Mouse (Mus musculus) MEL (cell line): ENCODE measurements around the gene Pstk. TPM values are rescaled to one million over a fixed set of nuclear protein-coding genes. Genes with fewer than 3 reads are reported as not detected.

Experiments
- DNase-seq: peaks from one replicate; pipeline ENCODE4 v3.0.0; 2011; ENCODE audit warnings: low read depth, low spot score
- H3K27ac ChIP-seq: 2 replicates; pipeline ENCODE4 v1.5.1; 2012; ENCODE audit warnings: low read depth, mild to moderate bottlenecking, control low read depth, low read length, moderate library complexity; ENCODE audit not compliant: control insufficient read depth
- H3K27me3 ChIP-seq, 2 experiments: fragments of 150-350 bp in 1 of 2; sonication (generic) in 1 of 2; 2 replicates each; pipeline ENCODE4 v1.6.1; 2012; ENCODE audit warnings: low read length in 2 of 2, mild to moderate bottlenecking in 2 of 2, improper control_type of control experiment in 1 of 2, moderate library complexity in 1 of 2; ENCODE audit not compliant: insufficient read depth in 2 of 2, control insufficient read depth in 1 of 2
- H3K36me3 ChIP-seq, 2 experiments: 2 replicates each; pipeline ENCODE4 v1.6.1; 2012 to 2014; ENCODE audit warnings: low read length in 2 of 2, improper control_type of control experiment in 1 of 2, inconsistent platforms in 1 of 2, mild to moderate bottlenecking in 1 of 2; ENCODE audit not compliant: insufficient read depth in 2 of 2, control insufficient read depth in 1 of 2
- H3K4me1 ChIP-seq, 2 experiments: fragments of 150-350 bp in 1 of 2; sonication (generic) in 1 of 2; 2 replicates each; pipeline ENCODE4 v1.6.1; 2012; ENCODE audit warnings: low read length in 2 of 2, improper control_type of control experiment in 1 of 2, mild to moderate bottlenecking in 1 of 2; ENCODE audit not compliant: insufficient read depth in 2 of 2, control insufficient read depth in 1 of 2
- H3K4me3 ChIP-seq, 2 experiments: fragments of 150-350 bp in 1 of 2; sonication (generic) in 1 of 2; 2 replicates each; pipeline ENCODE4 v1.5.1; 2012; ENCODE audit warnings: low read depth in 2 of 2, low read length in 2 of 2, mild to moderate bottlenecking in 2 of 2, moderate library complexity in 2 of 2, control low read depth in 1 of 2, improper control_type of control experiment in 1 of 2; ENCODE audit not compliant: control insufficient read depth in 1 of 2, insufficient read depth in 1 of 2
- H3K79me2 ChIP-seq: 2 replicates; pipeline ENCODE4 v1.6.1; 2012; ENCODE audit warnings: mild to moderate bottlenecking, low read length, moderate library complexity; ENCODE audit not compliant: control insufficient read depth, poor library complexity, insufficient read depth
- H3K9ac ChIP-seq: 2 replicates; pipeline ENCODE4 v1.6.1; 2012; ENCODE audit warnings: low read depth, mild to moderate bottlenecking, control low read depth, low read length, moderate library complexity; ENCODE audit not compliant: control insufficient read depth, poor library complexity, severe bottlenecking
- H3K9me3 ChIP-seq: fragments of 150-350 bp; sonication (generic); replicated peaks from 2 replicates; pipeline ENCODE4 v1.6.1; 2012; ENCODE audit warnings: mild to moderate bottlenecking, low read length, improper control_type of control experiment, moderate library complexity; ENCODE audit not compliant: insufficient read depth
- BHLHE40 ChIP-seq: IDR thresholded peaks from 2 replicates; pipeline ENCODE4 v1.6.1; 2012; ENCODE audit warnings: low read depth, mild to moderate bottlenecking, inconsistent platforms, low read length, improper control_type of control experiment, borderline replicate concordance
- CHD2 ChIP-seq: IDR thresholded peaks from 2 replicates; pipeline ENCODE4 v1.6.1; 2011; ENCODE audit warnings: low read length, improper control_type of control experiment
- E2F4 ChIP-seq: IDR thresholded peaks from 2 replicates; pipeline ENCODE4 v1.6.1; 2011; ENCODE audit warnings: low read depth, low read length, improper control_type of control experiment, borderline replicate concordance
- ELF1 ChIP-seq: IDR thresholded peaks from 2 replicates; pipeline ENCODE4 v1.6.1; 2014; ENCODE audit warnings: low read depth, mild to moderate bottlenecking, inconsistent platforms, low read length, improper control_type of control experiment, moderate library complexity
- EP300 ChIP-seq, 2 experiments: IDR thresholded peaks; 2 replicates each; pipeline ENCODE4 v1.6.1; 2011; ENCODE audit warnings: improper control_type of control experiment in 2 of 2, low read length in 2 of 2, low read depth in 1 of 2, mild to moderate bottlenecking in 1 of 2
- ETS1 ChIP-seq: IDR thresholded peaks from 2 replicates; pipeline ENCODE4 v1.6.1; 2012; ENCODE audit warnings: low read depth, mild to moderate bottlenecking, inconsistent platforms, low read length, improper control_type of control experiment, moderate library complexity
- GATA1 ChIP-seq: IDR thresholded peaks from 2 replicates; pipeline ENCODE4 v1.6.1; 2011; ENCODE audit warnings: low read depth, low read length, improper control_type of control experiment
- HCFC1 ChIP-seq: IDR thresholded peaks from 2 replicates; pipeline ENCODE4 v1.6.1; 2012; ENCODE audit warnings: low read depth, mild to moderate bottlenecking, inconsistent platforms, low read length, improper control_type of control experiment, moderate library complexity
- KAT2A ChIP-seq: conservative IDR thresholded peaks from 2 replicates; pipeline ENCODE4 v1.6.1; 2012; ENCODE audit warnings: low read depth, low read length, improper control_type of control experiment, inconsistent platforms
- MAFK ChIP-seq: IDR thresholded peaks from 2 replicates; pipeline ENCODE4 v1.6.1; 2011; ENCODE audit warnings: low read depth, mild to moderate bottlenecking, low read length, improper control_type of control experiment, borderline replicate concordance
- MAX ChIP-seq: IDR thresholded peaks from 2 replicates; pipeline ENCODE4 v1.6.1; 2011; ENCODE audit warnings: low read length, improper control_type of control experiment
- MAZ ChIP-seq: IDR thresholded peaks from 2 replicates; pipeline ENCODE4 v1.6.1; 2012; ENCODE audit warnings: low read depth, mild to moderate bottlenecking, inconsistent platforms, low read length, improper control_type of control experiment
- MXI1 ChIP-seq: IDR thresholded peaks from 2 replicates; pipeline ENCODE4 v1.6.1; 2011; ENCODE audit warnings: mild to moderate bottlenecking, low read depth, low read length, improper control_type of control experiment
- MYB ChIP-seq: IDR thresholded peaks from 2 replicates; pipeline ENCODE4 v1.6.1; 2011; ENCODE audit warnings: mild to moderate bottlenecking, low read depth, low read length, improper control_type of control experiment
- MYC ChIP-seq: IDR thresholded peaks from 2 replicates; pipeline ENCODE4 v1.6.1; 2011; ENCODE audit warnings: low read depth, mild to moderate bottlenecking, low read length, improper control_type of control experiment, moderate library complexity
- NELFE ChIP-seq: IDR thresholded peaks from 2 replicates; pipeline ENCODE4 v1.6.1; 2011; ENCODE audit warnings: low read depth, low read length, improper control_type of control experiment
- NRF1 ChIP-seq: IDR thresholded peaks from 2 replicates; pipeline ENCODE4 v1.6.1; 2014; ENCODE audit warnings: low read depth, mild to moderate bottlenecking, inconsistent platforms, low read length, improper control_type of control experiment, moderate library complexity; ENCODE audit not compliant: poor library complexity, insufficient read depth, severe bottlenecking
- POLR2A ChIP-seq, 2 experiments: IDR thresholded peaks; 2 replicates each; pipeline ENCODE4 v1.6.1; 2011 to 2012; ENCODE audit warnings: low read length in 2 of 2, mild to moderate bottlenecking in 2 of 2, control low read depth in 1 of 2, improper control_type of control experiment in 1 of 2, low read depth in 1 of 2, moderate library complexity in 1 of 2; ENCODE audit not compliant: control insufficient read depth in 1 of 2, insufficient read depth in 1 of 2, poor library complexity in 1 of 2
- POLR2AphosphoS2 ChIP-seq: IDR thresholded peaks from 2 replicates; pipeline ENCODE4 v1.6.1; 2011; ENCODE audit warnings: low read length, improper control_type of control experiment
- POLR2AphosphoS5 ChIP-seq: IDR thresholded peaks from 2 replicates; pipeline ENCODE4 v1.6.1; 2012; ENCODE audit warnings: low read depth, borderline replicate concordance, mild to moderate bottlenecking, inconsistent platforms, low read length, moderate library complexity, mixed read lengths
- RAD21 ChIP-seq: IDR thresholded peaks from 2 replicates; pipeline ENCODE4 v1.6.1; 2011; ENCODE audit warnings: mild to moderate bottlenecking, low read depth, low read length, improper control_type of control experiment
- RCOR1 ChIP-seq: IDR thresholded peaks from 2 replicates; pipeline ENCODE4 v1.6.1; 2012; ENCODE audit warnings: low read depth, mild to moderate bottlenecking, inconsistent platforms, low read length, improper control_type of control experiment
- SIN3A ChIP-seq: IDR thresholded peaks from 2 replicates; pipeline ENCODE4 v1.6.1; 2012; ENCODE audit warnings: low read length, improper control_type of control experiment, inconsistent platforms
- SMC3 ChIP-seq: IDR thresholded peaks from 2 replicates; pipeline ENCODE4 v1.6.1; 2011; ENCODE audit warnings: low read depth, low read length, improper control_type of control experiment
- TAL1 ChIP-seq: IDR thresholded peaks from 2 replicates; pipeline ENCODE4 v1.6.1; 2012; ENCODE audit warnings: mild to moderate bottlenecking, inconsistent platforms, low read length, moderate library complexity, mixed read lengths
- TCF12 ChIP-seq: IDR thresholded peaks from 2 replicates; pipeline ENCODE4 v1.6.1; 2014; ENCODE audit warnings: low read depth, mild to moderate bottlenecking, inconsistent platforms, low read length, improper control_type of control experiment, moderate library complexity
- USF1 ChIP-seq: IDR thresholded peaks from 2 replicates; pipeline ENCODE4 v1.6.1; 2014; ENCODE audit warnings: low read depth, mild to moderate bottlenecking, inconsistent platforms, low read length, improper control_type of control experiment, moderate library complexity
- USF2 ChIP-seq, 2 experiments: IDR thresholded peaks; 2 replicates each; pipeline ENCODE4 v1.6.1; 2011 to 2012; ENCODE audit warnings: improper control_type of control experiment in 2 of 2, low read length in 2 of 2, borderline replicate concordance in 1 of 2, inconsistent platforms in 1 of 2, low read depth in 1 of 2, mild to moderate bottlenecking in 1 of 2; ENCODE audit not compliant: insufficient read depth in 1 of 2
- ZC3H11A ChIP-seq: IDR thresholded peaks from 2 replicates; pipeline ENCODE4 v1.6.1; 2012; ENCODE audit warnings: low read depth, mild to moderate bottlenecking, inconsistent platforms, low read length, improper control_type of control experiment
- ZNF384 ChIP-seq: IDR thresholded peaks from 2 replicates; pipeline ENCODE4 v1.6.1; 2012; ENCODE audit warnings: low read depth, mild to moderate bottlenecking, inconsistent platforms, low read length, improper control_type of control experiment
- polyA plus RNA-seq, 2 experiments: library from polyadenylated mRNA; stranded (reverse) in 1 of 2; unstranded in 1 of 2; fragments of >175 nt in 1 of 2; fragments of >200 nt in 1 of 2; gene quantifications; 2 replicates each; pipeline versions ENCODE4 v1.2.1 to v1.2.4; 2012; ENCODE audit warnings: low replicate concordance in 2 of 2, low read depth in 1 of 2; ENCODE audit not compliant: insufficient read length in 2 of 2, insufficient read depth in 1 of 2, missing spikeins in 1 of 2
- total RNA-seq: library from RNA; depleted of rRNA; stranded (reverse); fragments of 300-350 nt; gene quantifications from 2 replicates; pipeline ENCODE4 v1.2.3, GENCODE M21; 2012

Gene Pstk
- total and polyA plus RNA-seq, 3 experiments: 36.1 to 57.5 TPM; not detected in 1

GRCm38 (mm10) chr7:131409988-131410385, 39.0 kb downstream of the Pstk start:
- H3K79me2 ChIP-seq: peaks cover 15% of the 10 kb centered on the region
- H3K4me3 ChIP-seq: peak overlapping the region; percentile 70 to 75
- DNase-seq: peak; percentile 56
- H3K9ac ChIP-seq: peak overlapping the region; percentile 89
- H3K4me1 ChIP-seq: peaks cover 3 to 5% of the 10 kb centered on the region in 2 experiments
- no peak for TF ChIP-seq POLR2AphosphoS2
- TF ChIP-seq GATA1: no peak
- peak overlapping the region; percentile 35; the same call in 1 of the 2 replicates for H3K27ac ChIP-seq
- no peaks in the 10 kb centered on the region for H3K9me3 ChIP-seq
- peaks cover 0 to 17% of the 10 kb centered on the region in 2 experiments; a peak in 2 of 4 replicates for H3K36me3 ChIP-seq
- no peaks in the 10 kb centered on the region for H3K27me3 ChIP-seq

GRCm38 (mm10) chr7:131410416-131411058, 39.6 kb downstream of the Pstk start, which contains the start of the genes Ikzf5 and Acadsb:
TSS of gene Ikzf5 (minus strand) at chr7:131410521.
TSS of gene Acadsb (plus strand) at chr7:131410601.
- Histone ChIP-seq H3K27ac (peak within 1 kb of the TSS; percentile 35; the same call in 1 of the 2 replicates), H3K4me1 (peaks cover 3 to 5% of the 10 kb centered on the region in 2 experiments), H3K27me3 (no peaks in the 10 kb centered on the region), H3K9me3 (no peaks in the 10 kb centered on the region), H3K9ac (peak within 1 kb of the TSS; percentile 89), H3K79me2 (peaks cover 15% of the 10 kb centered on the region), H3K4me3 (peak within 1 kb of the TSS; percentile 72 to 75), H3K36me3 (peaks cover 0 to 17% of the 10 kb centered on the region in 2 experiments; a peak in 2 of 4 replicates)
- DNase-seq: peak; percentile 97
- TF ChIP-seq MAZ (no peak; the same call in 1 of the 2 replicates), POLR2A (IDR thresholded peaks at IDR 0.05; ENCODE audit: control insufficient read depth in 1 of 2, insufficient read depth in 1 of 2, low read depth in 1 of 2, low read length in 2 of 2, poor library complexity in 1 of 2) (peak; percentile 55 to 67; a peak in 2 of 4 replicates), KAT2A (no peak; the same call in 1 of the 2 replicates), RCOR1 (no peak), USF2 (IDR thresholded peaks at IDR 0.05; ENCODE audit: borderline replicate concordance in 1 of 2, insufficient read depth in 1 of 2, low read depth in 1 of 2, low read length in 2 of 2) (no peak), HCFC1 (peak; percentile 90), NELFE (peak; percentile 60; the same call in 1 of the 2 replicates), MAFK (no peak), SMC3 (no peak), MYB (no peak), EP300 (IDR thresholded peaks at IDR 0.05; ENCODE audit: low read depth in 1 of 2, low read length in 2 of 2) (no peak), GATA1 (no peak), USF1 (no peak), MAX (no peak), RAD21 (no peak), E2F4 (no peak), SIN3A (peak; percentile 94), ELF1 (0 out of 2 replicates have a peak, but pooled peaks have one; percentile 50), ZC3H11A (no peak), POLR2AphosphoS5 (no peak), ETS1 (peak; percentile 64; the same call in 1 of the 2 replicates), TCF12 (peak; percentile 63), TAL1 (no peak), ZNF384 (peak; percentile 25; the same call in 1 of the 2 replicates), CHD2 (peak; percentile 95), MXI1 (peak; percentile 65; the same call in 1 of the 2 replicates), MYC (no peak), BHLHE40 (no peak), NRF1 (peak; percentile 60; the same call in 1 of the 2 replicates)
